Mouse (Mus musculus) neural tube, embryonic 15.5 days (tissue): ENCODE measurements around the gene Ten1. TPM values are rescaled to one million over a fixed set of nuclear protein-coding genes. Genes with fewer than 3 reads are reported as not detected.

ENCODE experiments used
- ATAC-seq: fragments of 200-750 bp; cut with Nextera tagmentation; 2 replicates; pipeline ENCODE4 v1.8.0; 2017; ENCODE audit warnings: mild to moderate bottlenecking, moderate TSS enrichment, moderate library complexity; ENCODE audit not compliant: low FRiP score
- H3K27ac ChIP-seq: fragments of 300-500 bp; sonication (generic); replicated peaks from 2 replicates; pipeline ENCODE4 v1.5.1; 2015; ENCODE audit warnings: mild to moderate bottlenecking, inconsistent platforms
- H3K27me3 ChIP-seq: fragments of 300-500 bp; sonication (generic); replicated peaks from 2 replicates; pipeline ENCODE4 v1.6.1; 2015; ENCODE audit warnings: inconsistent platforms
- H3K36me3 ChIP-seq: fragments of 300-500 bp; sonication (generic); 2 replicates; pipeline ENCODE4 v1.6.1; 2015; ENCODE audit warnings: inconsistent platforms
- H3K4me1 ChIP-seq: fragments of 300-500 bp; sonication (generic); 2 replicates; pipeline ENCODE4 v1.6.1; 2015; ENCODE audit warnings: inconsistent platforms
- H3K4me2 ChIP-seq: fragments of 300-500 bp; sonication (generic); 2 replicates; pipeline ENCODE4 v1.6.1; 2015; ENCODE audit warnings: inconsistent platforms, mild to moderate bottlenecking, moderate library complexity
- H3K4me3 ChIP-seq: fragments of 300-500 bp; sonication (generic); replicated peaks from 2 replicates; pipeline ENCODE4 v1.5.1; 2015; ENCODE audit warnings: mild to moderate bottlenecking, inconsistent platforms
- H3K9ac ChIP-seq: fragments of 300-500 bp; sonication (generic); replicated peaks from 2 replicates; pipeline ENCODE4 v1.6.1; 2015; ENCODE audit warnings: mild to moderate bottlenecking, inconsistent platforms
- H3K9me3 ChIP-seq: fragments of 300-500 bp; sonication (generic); replicated peaks from 2 replicates; pipeline ENCODE4 v1.6.1; 2016; ENCODE audit warnings: inconsistent platforms
- WGBS: fragments of 180-500 bp; shearing (Covaris S2); methylation state at CpG from one replicate; pipeline ENCODE4 v1.1.7; 2015; ENCODE audit warnings: mixed read lengths; 5-methylcytosine and 5-hydroxymethylcytosine counted together
- polyA plus RNA-seq: library from polyadenylated mRNA; unstranded; fragments of >200 nt; fragmentation: Nextera tagmentation; extraction: Ambion mirVana; gene quantifications from 2 replicates; pipeline ENCODE4 v1.2.1, GENCODE M21; 2015

The Ten1 gene
- polyA plus RNA-seq, 1 experiment from 2014 or later, result 93.5 TPM

GRCm38 (mm10) chr11:116241744-116242235 lies 43.1 kb downstream of the Ten1 start:
- WGBS, result 15% methylated on average over 12 of the region's 12 CpGs
- Histone ChIP-seq H3K4me3 (no peak overlapping the region), H3K4me1 (peaks cover 4% of the 10 kb centered on the region; the same call in 1 of the 2 replicates), H3K27me3 (peaks cover 20% of the 10 kb centered on the region), H3K9ac (no peak overlapping the region), H3K9me3 (no peaks in the 10 kb centered on the region), H3K4me2 (no peak overlapping the region), H3K27ac (no peak overlapping the region), H3K36me3 (peaks cover 40% of the 10 kb centered on the region)
- no peak for ATAC-seq

DNA sequence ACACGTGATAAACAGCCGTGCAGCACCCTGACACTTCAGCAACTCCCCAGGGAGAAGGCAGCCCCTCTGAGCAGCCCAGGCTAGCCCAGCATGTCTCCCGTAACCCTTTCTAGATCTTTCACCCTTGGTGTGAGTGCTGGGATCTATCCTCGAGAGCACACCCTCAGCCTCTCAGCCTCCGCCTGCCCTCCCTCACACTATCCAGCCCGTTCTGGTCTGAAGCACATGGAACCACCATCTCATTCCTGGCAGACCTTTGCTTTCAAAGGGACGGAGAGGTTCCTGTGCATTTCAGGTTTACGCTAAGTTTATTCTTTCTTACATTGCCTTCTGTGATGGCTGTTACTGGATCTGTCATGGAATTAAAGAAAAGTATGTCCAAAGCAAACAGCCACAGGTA lies 45.9 kb downstream of the Ten1 start:
- no peak overlapping the region for H3K9ac ChIP-seq
- H3K27ac ChIP-seq, result no peak overlapping the region
- no peaks in the 10 kb centered on the region; the same call in 1 of the 2 replicates for H3K4me1 ChIP-seq
- no peak overlapping the region for H3K4me3 ChIP-seq
- H3K36me3 ChIP-seq, result peaks cover 68% of the 10 kb centered on the region
- H3K9me3 ChIP-seq, result no peaks in the 10 kb centered on the region
- ATAC-seq, result no peak
- 89% methylated on average over 8 of the region's 8 CpGs for WGBS
- no peaks in the 10 kb centered on the region for H3K27me3 ChIP-seq
- H3K4me2 ChIP-seq, result no peak overlapping the region

GRCm38 (mm10) chr11:116245616-116246015 lies 47.0 kb downstream of the Ten1 start:
- H3K9me3 ChIP-seq, result no peaks in the 10 kb centered on the region
- H3K27ac ChIP-seq, result no peak overlapping the region
- H3K9ac ChIP-seq, result no peak overlapping the region
- no peak overlapping the region for H3K4me3 ChIP-seq
- H3K4me1 ChIP-seq, result no peaks in the 10 kb centered on the region
- H3K4me2 ChIP-seq, result no peak overlapping the region
- peaks cover 78% of the 10 kb centered on the region for H3K36me3 ChIP-seq
- no peak for ATAC-seq
- WGBS, result 80% methylated on average over 6 of the region's 6 CpGs
- no peaks in the 10 kb centered on the region for H3K27me3 ChIP-seq

DNA sequence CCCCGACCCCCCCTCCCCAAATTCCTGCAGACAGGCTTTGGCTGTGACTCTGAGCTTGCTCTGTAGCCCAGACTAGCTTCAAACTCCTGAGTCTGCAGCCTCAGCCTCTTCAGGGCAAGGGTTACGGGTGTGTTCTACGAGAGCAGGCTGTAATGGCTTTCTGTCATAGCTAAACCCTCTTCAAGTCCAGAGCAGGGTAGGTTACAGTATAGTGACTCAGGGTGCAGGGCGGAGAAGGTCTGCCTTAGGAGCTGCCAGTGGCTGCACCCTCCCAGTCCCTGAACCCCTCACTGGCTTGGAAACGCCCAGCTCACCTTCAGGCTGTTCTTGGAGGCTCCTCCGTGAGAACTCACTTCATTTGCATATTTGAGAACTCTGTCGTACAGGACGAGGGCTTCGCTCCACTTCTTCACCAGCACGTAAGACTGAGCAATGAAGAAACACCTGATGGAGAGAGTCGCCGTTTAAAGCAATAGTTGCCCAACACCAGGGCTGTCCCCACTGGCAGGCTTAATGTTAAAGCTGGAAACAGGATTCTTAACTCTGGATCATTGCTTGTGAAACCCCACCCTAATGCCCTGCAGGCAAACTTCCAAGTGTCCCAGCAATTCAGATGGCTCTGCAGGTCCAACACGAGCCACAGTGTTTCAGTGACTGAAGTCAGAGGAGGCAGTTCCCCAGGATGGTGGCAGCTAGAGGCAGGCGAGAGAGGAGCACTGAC lies 49.0 kb downstream of the Ten1 start:
- peaks cover 99% of the 10 kb centered on the region for H3K36me3 ChIP-seq
- WGBS, result 86% methylated on average over 14 of the region's 14 CpGs
- H3K4me1 ChIP-seq, result no peaks in the 10 kb centered on the region
- no peak overlapping the region for H3K9ac ChIP-seq
- H3K4me3 ChIP-seq, result no peak overlapping the region
- H3K9me3 ChIP-seq, result no peaks in the 10 kb centered on the region
- no peak for ATAC-seq
- H3K27ac ChIP-seq, result no peak overlapping the region
- H3K27me3 ChIP-seq, result no peaks in the 10 kb centered on the region
- no peak overlapping the region for H3K4me2 ChIP-seq

- Histone ChIP-seq H3K9me3 (no peaks in the 10 kb centered on the region), H3K4me1 (no peaks in the 10 kb centered on the region), H3K27me3 (no peaks in the 10 kb centered on the region), H3K4me3 (no peak overlapping the region), H3K4me2 (no peak overlapping the region), H3K36me3 (peaks cover 97% of the 10 kb centered on the region), H3K27ac (no peak overlapping the region), H3K9ac (no peak overlapping the region)
- ATAC-seq, result no peak
- WGBS, result 92% methylated on average over 8 of the region's 8 CpGs
Observed at GRCm38 (mm10) chr11:116250898-116251297, 52.2 kb downstream of the Ten1 start.

DNA sequence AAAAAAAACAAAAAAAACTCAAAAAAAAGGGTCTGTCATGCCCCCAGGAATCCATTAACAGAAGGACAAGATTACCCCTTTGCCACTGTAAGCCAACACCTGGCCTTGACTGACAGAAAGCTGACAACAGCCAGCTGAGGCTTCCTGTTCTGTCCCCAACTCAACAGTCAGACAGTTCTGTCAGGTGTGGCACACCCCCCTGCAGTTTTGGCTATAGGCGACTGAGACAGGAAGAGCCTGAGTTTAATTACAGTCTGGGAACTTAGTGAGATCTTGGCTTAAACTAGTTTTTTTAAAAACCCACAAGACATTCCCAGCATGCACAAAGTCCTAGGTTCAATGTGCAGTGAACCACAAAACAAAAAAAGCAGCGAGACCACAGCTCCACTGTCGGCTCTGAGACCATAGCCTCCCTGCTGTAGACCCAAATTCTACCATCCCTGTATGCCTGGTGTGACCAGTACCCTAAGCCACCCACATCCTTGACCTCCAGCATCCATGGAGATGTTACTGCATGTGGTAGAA lies 54.5 kb downstream of the Ten1 start:
- Histone ChIP-seq H3K27ac (no peak overlapping the region), H3K4me2 (no peak overlapping the region), H3K4me3 (no peak overlapping the region), H3K36me3 (peaks cover 92% of the 10 kb centered on the region), H3K27me3 (no peaks in the 10 kb centered on the region), H3K9me3 (no peaks in the 10 kb centered on the region), H3K9ac (no peak overlapping the region), H3K4me1 (no peaks in the 10 kb centered on the region)
- no peak for ATAC-seq
- WGBS, result 87% methylated on average over 3 of the region's 3 CpGs

- no peak overlapping the region for H3K9ac ChIP-seq
- WGBS, result 80% methylated on average over 9 of the region's 9 CpGs
- H3K4me3 ChIP-seq, result no peak overlapping the region
- H3K9me3 ChIP-seq, result no peaks in the 10 kb centered on the region
- no peaks in the 10 kb centered on the region for H3K27me3 ChIP-seq
- no peak for ATAC-seq
- peaks cover 91% of the 10 kb centered on the region for H3K36me3 ChIP-seq
- no peak overlapping the region for H3K27ac ChIP-seq
- no peak overlapping the region for H3K4me2 ChIP-seq
- H3K4me1 ChIP-seq, result no peaks in the 10 kb centered on the region
Observed at GRCm38 (mm10) chr11:116254627-116255026, 56.0 kb downstream of the Ten1 start.

GRCm38 (mm10) chr11:116255090-116255981 lies 56.7 kb downstream of the Ten1 start:
- Histone ChIP-seq H3K4me2 (no peak overlapping the region), H3K9me3 (no peaks in the 10 kb centered on the region), H3K27me3 (no peaks in the 10 kb centered on the region), H3K9ac (no peak overlapping the region), H3K27ac (no peak overlapping the region), H3K36me3 (peaks cover 91% of the 10 kb centered on the region), H3K4me1 (no peaks in the 10 kb centered on the region), H3K4me3 (no peak overlapping the region)
- WGBS, result 85% methylated on average over 22 of the region's 22 CpGs
- no peak for ATAC-seq

DNA sequence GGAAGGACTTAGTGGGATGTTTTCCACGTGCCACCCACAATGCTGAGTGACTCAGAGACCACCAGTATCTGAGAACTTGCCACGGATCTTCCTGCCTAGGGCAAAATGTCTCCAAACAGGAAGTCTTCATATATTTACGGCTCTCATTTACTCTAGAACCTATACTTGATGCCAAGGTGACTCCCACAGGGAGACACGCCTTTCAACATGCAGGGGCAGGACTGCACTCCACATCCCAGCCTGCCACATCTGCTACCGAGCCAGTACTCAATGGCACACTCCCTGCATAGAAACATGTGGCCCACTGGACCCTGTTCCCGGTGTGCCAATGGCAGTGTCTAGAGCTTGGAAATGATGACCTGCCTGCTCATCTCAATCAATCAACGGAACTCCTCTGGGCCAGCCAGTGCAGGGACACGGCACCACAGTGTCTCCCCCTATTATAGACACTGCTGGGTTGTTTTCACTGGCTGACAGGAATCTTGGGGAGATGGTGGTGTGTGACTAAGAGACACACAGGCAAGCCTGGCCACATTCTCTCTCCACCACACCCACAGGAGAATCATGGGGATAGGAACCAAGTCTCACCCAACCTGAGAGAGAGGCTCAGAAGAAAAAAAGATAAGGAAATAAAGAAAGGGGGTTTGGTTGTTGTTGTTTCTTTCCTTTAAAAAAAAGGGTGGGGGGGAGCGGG lies 57.5 kb downstream of the Ten1 start:
- WGBS, result 85% methylated on average over 9 of the region's 9 CpGs

GRCm38 (mm10) chr11:116259461-116259860 lies 60.8 kb downstream of the Ten1 start:
- no peak for ATAC-seq
- Histone ChIP-seq H3K36me3 (peaks cover 91% of the 10 kb centered on the region), H3K27ac (no peak overlapping the region), H3K4me1 (no peaks in the 10 kb centered on the region), H3K27me3 (no peaks in the 10 kb centered on the region), H3K4me3 (no peak overlapping the region), H3K9ac (no peak overlapping the region), H3K9me3 (no peaks in the 10 kb centered on the region), H3K4me2 (no peak overlapping the region)
- WGBS, result 94% methylated on average over 8 of the region's 8 CpGs

More for the DNA sequence above, 57.5 kb downstream of the Ten1 start:
- no peak overlapping the region for H3K9ac ChIP-seq
- no peak overlapping the region for H3K4me3 ChIP-seq
- H3K27me3 ChIP-seq, result no peaks in the 10 kb centered on the region
- H3K4me1 ChIP-seq, result no peaks in the 10 kb centered on the region
- H3K36me3 ChIP-seq, result peaks cover 91% of the 10 kb centered on the region
- H3K27ac ChIP-seq, result no peak overlapping the region
- no peak overlapping the region for H3K4me2 ChIP-seq
- H3K9me3 ChIP-seq, result no peaks in the 10 kb centered on the region
- no peak for ATAC-seq

GRCm38 (mm10) chr11:116260259-116260658 lies 61.6 kb downstream of the Ten1 start:
- no peak overlapping the region for H3K27ac ChIP-seq
- H3K4me3 ChIP-seq, result no peak overlapping the region
- no peaks in the 10 kb centered on the region for H3K27me3 ChIP-seq
- H3K4me2 ChIP-seq, result no peak overlapping the region
- no peak for ATAC-seq
- no peaks in the 10 kb centered on the region for H3K4me1 ChIP-seq
- no peaks in the 10 kb centered on the region for H3K9me3 ChIP-seq
- H3K9ac ChIP-seq, result no peak overlapping the region
- peaks cover 88% of the 10 kb centered on the region for H3K36me3 ChIP-seq
- WGBS, result 90% methylated on average over 7 of the region's 7 CpGs
